Mouse (Mus musculus) thymus, adult 2 months (tissue): ENCODE data around the gene Mterf1b.
"Not testable (repeated sequence)": the region's sequence is repeated elsewhere in the genome, so short reads cannot be mapped to it uniquely, and the experiment has no call there.

ENCODE experiments used
- CTCF ChIP-seq: fragments of 200-500 bp; IDR thresholded peaks from 2 replicates; pipeline ENCODE4 v1.5.1; 2012; ENCODE audit warnings: mild to moderate bottlenecking, control low read depth, low read length, moderate library complexity, borderline replicate concordance; ENCODE audit not compliant: control insufficient read depth, poor library complexity, insufficient read depth; ENCODE audit errors: extremely low read depth
- POLR2A ChIP-seq: fragments of 200-500 bp; IDR thresholded peaks from 2 replicates; pipeline ENCODE4 v1.6.1; 2012; ENCODE audit warnings: mild to moderate bottlenecking, low read length, control low read depth, moderate library complexity; ENCODE audit not compliant: control insufficient read depth, poor library complexity, insufficient read depth; ENCODE audit errors: extremely low read depth

DNA sequence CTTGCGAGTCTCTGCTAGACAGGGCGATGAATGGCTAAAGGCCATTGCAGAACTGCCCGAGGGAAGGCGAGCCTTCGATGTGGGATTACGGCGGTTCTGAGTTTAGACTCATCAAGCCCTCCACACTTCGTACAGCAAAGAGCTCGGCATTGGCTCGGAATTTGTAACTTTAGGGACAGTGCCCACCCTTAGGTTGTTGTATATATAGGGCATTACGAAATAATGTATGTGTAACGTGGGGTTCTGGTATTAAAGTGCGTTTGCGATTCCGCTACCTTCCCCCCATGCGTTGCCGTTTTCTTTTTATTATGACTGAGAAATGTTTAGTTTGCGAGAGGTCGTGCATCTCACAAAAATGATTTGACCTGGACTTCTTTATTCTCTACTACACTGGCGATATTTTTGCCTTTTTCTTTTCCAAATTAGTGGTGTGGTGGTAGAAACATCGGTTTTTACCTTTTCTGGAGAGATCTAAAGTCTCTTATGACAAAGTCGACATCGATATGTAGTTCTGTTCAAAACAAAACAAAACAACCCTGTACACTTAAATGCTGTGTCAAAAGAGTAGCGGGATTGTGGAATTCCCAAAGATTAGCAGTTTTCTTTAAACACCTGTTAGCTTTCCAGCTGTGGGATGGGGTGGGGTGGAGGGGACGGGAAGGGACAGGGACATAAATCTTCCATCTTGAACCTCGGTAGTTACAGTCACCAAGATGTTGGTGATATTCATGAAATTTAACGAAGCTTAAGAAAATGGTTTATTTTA is 497 bp downstream of the Mterf1b start:
- not testable (repeated sequence) for TF ChIP-seq CTCF, POLR2A
